Mouse (Mus musculus) MEL (cell line): ENCODE measurements at regions not wholly inside any gene's neighbourhood (a gene's known extent, or its start where the extent isn't known, plus 50 kb on each side); places are given as distances from the start of the nearest gene placed in this dataset.

Experiments
- CTCF ChIP-seq, 3 experiments: IDR thresholded peaks in 2 of 3; conservative IDR thresholded peaks in 1 of 3; 2 replicates each; pipeline ENCODE4 v1.5.1; 2011 to 2012; ENCODE audit warnings: low read length in 3 of 3, low read depth in 2 of 3, mild to moderate bottlenecking in 2 of 3, improper control_type of control experiment in 1 of 3, inconsistent platforms in 1 of 3, mixed read lengths in 1 of 3, moderate library complexity in 1 of 3; ENCODE audit not compliant: control insufficient read depth in 1 of 3, insufficient read depth in 1 of 3, poor library complexity in 1 of 3, severe bottlenecking in 1 of 3
- GATA1 ChIP-seq: IDR thresholded peaks from 2 replicates; pipeline ENCODE4 v1.6.1; 2011; ENCODE audit warnings: low read depth, low read length, improper control_type of control experiment
- MAX ChIP-seq: IDR thresholded peaks from 2 replicates; pipeline ENCODE4 v1.6.1; 2011; ENCODE audit warnings: low read length, improper control_type of control experiment
- POLR2A ChIP-seq, 2 experiments: IDR thresholded peaks; 2 replicates each; pipeline ENCODE4 v1.6.1; 2011 to 2012; ENCODE audit warnings: low read length in 2 of 2, mild to moderate bottlenecking in 2 of 2, control low read depth in 1 of 2, improper control_type of control experiment in 1 of 2, low read depth in 1 of 2, moderate library complexity in 1 of 2; ENCODE audit not compliant: control insufficient read depth in 1 of 2, insufficient read depth in 1 of 2, poor library complexity in 1 of 2
- POLR2AphosphoS2 ChIP-seq: IDR thresholded peaks from 2 replicates; pipeline ENCODE4 v1.6.1; 2011; ENCODE audit warnings: low read length, improper control_type of control experiment

DNA sequence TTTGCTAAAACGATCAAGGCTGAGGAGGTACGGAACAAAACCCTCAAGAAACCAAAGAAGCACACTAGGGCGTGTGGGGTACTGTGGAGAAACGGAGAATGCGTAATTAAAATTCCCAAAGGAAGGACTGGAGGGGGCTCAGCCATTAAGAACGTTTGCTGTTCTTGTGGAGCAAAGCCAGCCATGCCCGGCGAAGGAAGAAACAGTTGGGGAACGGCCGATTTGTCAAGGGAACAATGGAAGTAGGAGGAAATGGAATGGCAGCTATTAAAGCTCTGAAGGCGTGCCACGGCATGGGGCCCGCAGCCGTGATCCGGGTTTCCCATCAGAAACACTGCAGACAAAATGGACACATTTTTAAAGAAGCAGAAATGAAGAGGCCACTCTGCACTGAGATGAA is 124.2 kb upstream of the Sulf2 start:
- TF ChIP-seq GATA1 (no peak), MAX (no peak), CTCF (IDR thresholded peaks at IDR 0.05 in 2 of 3, conservative IDR thresholded peaks at IDR 0.05 in 1 of 3; ENCODE audit: control insufficient read depth in 1 of 3, insufficient read depth in 1 of 3, low read depth in 2 of 3, low read length in 3 of 3, poor library complexity in 1 of 3, severe bottlenecking in 1 of 3) (no peak), POLR2AphosphoS2 (no peak), POLR2A (IDR thresholded peaks at IDR 0.05; ENCODE audit: control insufficient read depth in 1 of 2, insufficient read depth in 1 of 2, low read depth in 1 of 2, low read length in 2 of 2, poor library complexity in 1 of 2) (no peak)
